Mouse (Mus musculus): ENCODE data around the gene Vmn2r56. TPM values are rescaled to one million over a fixed set of nuclear protein-coding genes. Genes with fewer than 3 reads are reported as not detected.
"Not testable (repeated sequence)": the region's sequence is repeated elsewhere in the genome, so short reads cannot be mapped to it uniquely, and the experiment has no call there.

Vmn2r56 gene
- total RNA-seq (2021): not detected
- long read RNA-seq, experiment 1: 0 reads
- long read RNA-seq, experiment 2: 0 reads

- Histone ChIP-seq H3K4me3 (no peak within 1 kb of the TSS), H3K27ac (no peak within 1 kb of the TSS)
- TF ChIP-seq CTCF (IDR thresholded peaks at IDR 0.05): no peak
- DNase-seq: no peak
- intact Hi-C loops (cut with DNase I): no loop called here
Observed at GRCm38 (mm10) chr7:12734904-12735303, at the start of gene Vmn2r56. TSS of gene Vmn2r56 (minus strand) at chr7:12735004.

DNA sequence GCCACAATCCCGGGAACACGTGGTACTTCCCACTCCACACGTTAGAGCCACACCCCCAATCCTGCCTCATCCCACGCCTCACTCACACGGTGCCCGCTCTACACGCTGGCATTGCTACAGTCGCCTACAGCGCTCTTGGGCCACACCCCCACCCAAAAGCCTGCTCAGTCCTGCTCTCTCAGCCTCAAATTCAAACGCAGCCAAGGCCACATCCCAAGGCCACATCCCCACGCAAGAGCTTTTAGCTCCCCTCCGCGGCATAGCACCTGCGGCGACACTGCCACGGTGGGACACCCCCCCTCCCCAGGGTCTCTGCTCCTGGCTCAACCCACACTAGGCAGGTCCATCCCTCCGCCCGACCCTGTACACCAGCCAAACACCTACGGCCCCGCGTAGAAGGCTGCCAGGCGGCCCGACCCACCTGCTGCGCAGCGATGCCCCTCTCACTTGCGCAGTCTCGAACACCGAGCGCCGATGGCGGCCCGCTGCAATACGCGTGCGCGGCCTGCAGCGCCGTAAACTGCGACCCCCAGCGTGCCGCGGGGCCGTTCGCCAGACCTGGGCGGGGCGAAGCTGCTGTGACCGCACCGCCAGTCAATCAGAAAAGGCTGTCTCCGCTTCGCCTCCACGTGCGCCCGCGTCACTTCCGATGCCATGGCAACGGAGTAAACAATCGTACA lies 45.5 kb upstream of the Vmn2r56 start:
- Histone ChIP-seq H3K4me3 (peak overlapping the region; percentile 86), H3K27ac (peak overlapping the region; percentile 35)
- DNase-seq: peak; percentile 78
- TF ChIP-seq CTCF (IDR thresholded peaks at IDR 0.05): no peak
- intact Hi-C loops (cut with DNase I): no loop called here

- Histone ChIP-seq H3K4me3 (peak overlapping the region; percentile 86), H3K27ac (no peak overlapping the region)
- DNase-seq: no peak
- TF ChIP-seq CTCF (IDR thresholded peaks at IDR 0.05): no peak
- intact Hi-C loops (cut with DNase I): no loop called here
Observed at GRCm38 (mm10) chr7:12779782-12780150, 45.0 kb upstream of the Vmn2r56 start.

DNA sequence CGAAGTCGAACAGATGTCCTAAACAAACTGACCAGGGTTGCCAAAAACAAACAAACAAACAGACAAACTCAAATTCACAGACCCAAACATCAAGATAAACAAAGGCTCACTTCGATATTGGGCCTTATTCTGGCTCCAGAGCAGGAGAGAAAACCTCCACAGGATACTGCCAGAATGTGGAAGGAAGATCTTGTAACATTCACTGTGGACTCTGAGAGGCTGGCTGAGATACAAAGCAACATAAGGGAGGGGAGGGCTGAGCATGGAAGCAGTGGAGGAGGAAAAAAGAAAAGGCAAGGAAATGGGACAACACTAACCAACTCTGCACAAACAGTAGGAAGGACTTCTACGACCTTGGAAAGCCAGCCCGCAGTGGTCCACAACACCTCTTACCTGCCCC lies 44.3 kb upstream of the Vmn2r56 start:
- H3K4me3 ChIP-seq: no peak overlapping the region
- no peak for TF ChIP-seq CTCF (IDR thresholded peaks at IDR 0.05)
- no peak for DNase-seq
- intact Hi-C loops (cut with DNase I): no loop called here
- no peak overlapping the region for H3K27ac ChIP-seq

DNA sequence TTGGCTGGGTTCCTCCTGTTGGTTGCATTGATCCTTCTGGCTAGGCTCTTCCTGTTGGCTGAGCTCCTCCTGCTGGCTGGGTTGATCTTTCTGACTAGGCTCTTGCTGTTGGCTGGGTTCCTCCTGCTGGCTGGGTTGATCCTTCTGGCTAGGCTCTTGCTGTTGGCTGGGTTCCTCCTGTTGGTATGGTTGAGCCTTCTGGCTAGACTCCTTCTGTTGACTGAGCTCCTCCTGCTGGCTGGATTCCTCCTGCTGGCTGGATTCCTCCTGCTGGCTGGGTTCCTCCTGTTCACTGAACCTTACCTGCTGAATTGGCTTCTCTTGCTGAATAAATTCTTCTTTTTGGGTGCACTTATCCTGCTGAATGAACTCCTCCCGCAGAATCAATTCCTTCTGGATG lies 39.8 kb upstream of the Vmn2r56 start:
- peak; percentile 30; the same call in 1 of the 2 replicates for TF ChIP-seq CTCF (IDR thresholded peaks at IDR 0.05)
- DNase-seq: peak; percentile 80
- H3K4me3 ChIP-seq: no peak overlapping the region
- intact Hi-C loops (cut with DNase I): no loop called here
- no peak overlapping the region for H3K27ac ChIP-seq

- H3K4me3 ChIP-seq: no peak overlapping the region
- intact Hi-C loops (cut with DNase I): no loop called here
- TF ChIP-seq CTCF (IDR thresholded peaks at IDR 0.05): no peak
- peak; percentile 30 for DNase-seq
- H3K27ac ChIP-seq: no peak overlapping the region
Observed at GRCm38 (mm10) chr7:12774111-12774510, 39.3 kb upstream of the Vmn2r56 start.

DNA sequence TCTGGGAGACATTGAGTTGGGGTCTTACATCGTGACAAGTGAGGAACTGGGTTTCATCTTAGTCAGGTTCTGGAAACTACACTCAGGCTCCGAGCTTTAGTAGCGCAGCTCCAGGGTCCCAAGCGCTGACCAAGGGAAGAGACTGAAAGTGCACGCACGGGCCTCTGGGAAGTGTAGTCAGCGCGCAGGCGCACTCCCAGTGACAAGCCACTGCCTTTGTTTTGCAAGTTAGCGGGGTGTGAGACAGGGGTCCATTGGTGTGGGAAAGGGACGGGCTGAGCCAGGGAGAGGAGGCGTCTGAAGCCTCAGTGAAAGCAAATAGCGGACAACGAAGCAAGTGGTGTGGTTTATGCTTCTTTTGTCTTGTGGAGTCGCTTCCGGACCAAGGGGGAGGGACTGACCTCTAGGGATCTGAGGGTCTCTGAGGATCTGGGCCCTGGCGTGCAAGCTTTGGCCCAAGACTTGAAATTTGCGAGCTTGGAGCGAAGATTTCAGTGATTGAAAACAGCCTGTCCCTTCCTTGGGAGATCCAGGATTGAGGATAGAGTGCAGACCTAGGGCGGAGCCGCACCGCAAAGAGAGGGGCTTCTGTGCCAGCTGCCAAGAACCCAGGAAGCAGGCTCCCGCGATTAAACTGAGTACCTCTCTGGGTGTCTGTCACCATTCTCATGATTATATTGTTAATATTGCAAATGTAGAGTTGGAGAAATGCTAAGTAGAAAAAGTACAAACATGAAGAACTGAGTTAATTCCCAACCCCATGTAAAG lies 14.8 kb upstream of the Vmn2r56 start:
- Histone ChIP-seq H3K4me3 (peak overlapping the region; percentile 48), H3K27ac (no peak overlapping the region)
- intact Hi-C loops (cut with DNase I): no loop called here
- no peak for DNase-seq
- TF ChIP-seq CTCF (IDR thresholded peaks at IDR 0.05): no peak

DNA sequence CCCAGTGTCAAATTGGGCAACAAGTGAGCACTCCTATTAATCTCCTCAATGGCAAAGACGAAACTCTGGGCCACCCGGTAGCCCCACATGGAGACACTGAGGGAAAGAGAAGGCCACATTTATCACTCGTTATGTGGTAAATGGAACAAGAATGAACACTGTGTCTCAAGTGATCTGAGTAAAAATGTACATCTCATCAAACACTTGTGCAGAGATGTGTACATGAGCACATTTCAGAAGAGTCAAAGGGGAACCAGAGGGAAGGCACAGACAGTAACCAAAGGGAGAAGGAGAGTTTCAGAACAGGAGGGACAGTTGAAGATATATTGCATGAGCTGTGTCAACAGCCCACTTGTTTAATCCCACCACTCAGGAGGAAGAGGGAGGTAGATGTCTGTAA lies 49.9 kb downstream of the Vmn2r56 start, which contains the start of gene Vmn2r55:
TSS of gene Vmn2r55 (minus strand) at position 101 of the 400 bp plus-strand sequence.
- H3K27ac ChIP-seq; intact Hi-C loops (cut with DNase I); H3K4me3 ChIP-seq: not testable (repeated sequence)

GRCm38 (mm10) chr7:12640219-12640618 lies 94.6 kb downstream of the Vmn2r56 start, which contains the start of gene Vmn2r54:
TSS of gene Vmn2r54 (minus strand) at chr7:12640319.
- H3K4me3 ChIP-seq; DNase-seq; intact Hi-C loops (cut with DNase I); H3K27ac ChIP-seq: not testable (repeated sequence)

More for the DNA sequence above, 49.9 kb downstream of the Vmn2r56 start, which contains the start of gene Vmn2r55:
- DNase-seq: not testable (repeated sequence)

Other genes starting within 250 kb of the Vmn2r56 start
- gene 2900092C05Rik, start 222.5 kb downstream of the Vmn2r56 start, total RNA-seq (2021): not detected
- under 1 TPM; 0.03 TPM for gene Vmn2r53, start 126.2 kb downstream of the Vmn2r56 start, total RNA-seq (2021)
- not detected for gene Vmn2r54, start 94.7 kb downstream of the Vmn2r56 start, total RNA-seq (2021)
- not detected for gene Vmn2r55, start 50.0 kb downstream of the Vmn2r56 start, total RNA-seq (2021)
- gene Zscan18, start 68.6 kb upstream of the Vmn2r56 start, total RNA-seq (2021): under 1 TPM; 0.53 to 0.61 TPM
- 1 to 10 TPM; 3.7 to 5.6 TPM for gene Zfp329, start 83.9 kb upstream of the Vmn2r56 start, total RNA-seq (2021)
- gene Zfp110, start 99.8 kb upstream of the Vmn2r56 start, total RNA-seq (2021): 10 to 100 TPM; 11.4 to 13.2 TPM
- 1 to 10 TPM; 2.2 to 2.3 TPM for gene Zfp128, start 146.2 kb upstream of the Vmn2r56 start, total RNA-seq (2021)
- 1 to 10 TPM; 3.7 to 4.4 TPM for gene Zscan22, start 162.8 kb upstream of the Vmn2r56 start, total RNA-seq (2021)
- gene Rps5, start 187.3 kb upstream of the Vmn2r56 start, total RNA-seq (2021): 100 to 1,000 TPM; 574 to 617 TPM
- gene Rnf225, start 192.4 kb upstream of the Vmn2r56 start, total RNA-seq (2021): under 1 TPM; 0.31 to 0.81 TPM
- gene Zfp324, start 230.8 kb upstream of the Vmn2r56 start, total RNA-seq (2021): 1 to 10 TPM; 1.5 to 2.0 TPM
- gene Zfp446, start 242.8 kb upstream of the Vmn2r56 start, total RNA-seq (2021): 1 to 10 TPM; 2.7 TPM